Mouse (Mus musculus): ENCODE results near the gene Mafk.

- TF ChIP-seq GATA1 (IDR thresholded peaks at IDR 0.05; ENCODE audit: borderline replicate concordance, low read length) (no peak), FLI1 (IDR thresholded peaks at IDR 0.05; ENCODE audit: low read length) (no peak)
Observed at GRCm38 (mm10) chr5:139803165-139803564, 11.9 kb downstream of the Mafk start.
